Mouse (Mus musculus) liver, postnatal 0 days (tissue): ENCODE data around the gene Sypl. TPM values are rescaled to one million over a fixed set of nuclear protein-coding genes. Genes with fewer than 3 reads are reported as not detected.
A peak's percentile ranks its signal among the peaks of the same experiment; 100 is the strongest.

Experiments
- ATAC-seq: fragments of 200-750 bp; cut with Nextera tagmentation; 2 replicates; pipeline ENCODE4 v1.8.0; 2017; ENCODE audit warnings: mild to moderate bottlenecking, moderate library complexity
- DNase-seq: peaks from one replicate; pipeline ENCODE4 v3.0.0-alpha.2; 2016
- H3K27ac ChIP-seq: fragments of 300-500 bp; sonication (generic); 2 replicates; pipeline ENCODE4 v1.5.1; 2014; ENCODE audit warnings: antibody characterized with exemption, moderate library complexity, mild to moderate bottlenecking, low read depth
- H3K27me3 ChIP-seq: fragments of 300-500 bp; sonication (generic); 2 replicates; pipeline ENCODE4 v1.6.1; 2014; ENCODE audit warnings: low read length, control low read depth, mixed read lengths; ENCODE audit not compliant: insufficient read depth
- H3K36me3 ChIP-seq: fragments of 300-500 bp; sonication (generic); replicated peaks from 2 replicates; pipeline ENCODE4 v1.6.1; 2014; ENCODE audit warnings: mild to moderate bottlenecking, control low read depth, low read length, moderate library complexity, mixed read lengths; ENCODE audit not compliant: insufficient read depth
- H3K4me1 ChIP-seq: fragments of 300-500 bp; sonication (generic); 2 replicates; pipeline ENCODE4 v1.6.1; 2014; ENCODE audit warnings: antibody characterized with exemption, mild to moderate bottlenecking, control low read depth; ENCODE audit not compliant: insufficient read depth
- H3K4me2 ChIP-seq: fragments of 300-500 bp; sonication (generic); 2 replicates; pipeline ENCODE4 v1.6.1; 2014; ENCODE audit warnings: low read depth, mild to moderate bottlenecking, low read length, moderate library complexity, mixed read lengths
- H3K4me3 ChIP-seq: fragments of 300-500 bp; sonication (generic); 2 replicates; pipeline ENCODE4 v1.5.1; 2014; ENCODE audit warnings: low read depth, low read length
- H3K9ac ChIP-seq: fragments of 300-500 bp; sonication (generic); replicated peaks from 2 replicates; pipeline ENCODE4 v1.6.1; 2014; ENCODE audit warnings: mild to moderate bottlenecking, moderate library complexity
- H3K9me3 ChIP-seq: fragments of 300-500 bp; sonication (generic); 2 replicates; pipeline ENCODE4 v1.6.1; 2016; ENCODE audit warnings: mild to moderate bottlenecking, control low read depth, low read length, mixed read lengths
- CTCF ChIP-seq: sonication (generic); IDR thresholded peaks from 2 replicates; pipeline ENCODE4 v1.5.1; 2016; ENCODE audit warnings: antibody characterized with exemption, low read depth
- EP300 ChIP-seq: IDR thresholded peaks from 2 replicates; pipeline ENCODE4 v1.6.1; 2016; ENCODE audit warnings: antibody characterized with exemption, low read depth, mild to moderate bottlenecking
- WGBS: fragments of 180-500 bp; shearing (Covaris S2); extraction: QIAGEN DNeasy Blood & Tissue Kit; methylation state at CpG from one replicate; pipeline ENCODE4 v1.1.7; 2014; ENCODE audit not compliant: insufficient replicate concordance; 5-methylcytosine and 5-hydroxymethylcytosine counted together
- polyA plus RNA-seq: library from polyadenylated mRNA; unstranded; fragments of >200 nt; fragmentation: Nextera tagmentation; extraction: Ambion mirVana; gene quantifications from 2 replicates; pipeline ENCODE4 v1.2.1, GENCODE M21; 2015

The Sypl gene
- polyA plus RNA-seq, 1 experiment from 2014 or later = 53.8 TPM

DNA sequence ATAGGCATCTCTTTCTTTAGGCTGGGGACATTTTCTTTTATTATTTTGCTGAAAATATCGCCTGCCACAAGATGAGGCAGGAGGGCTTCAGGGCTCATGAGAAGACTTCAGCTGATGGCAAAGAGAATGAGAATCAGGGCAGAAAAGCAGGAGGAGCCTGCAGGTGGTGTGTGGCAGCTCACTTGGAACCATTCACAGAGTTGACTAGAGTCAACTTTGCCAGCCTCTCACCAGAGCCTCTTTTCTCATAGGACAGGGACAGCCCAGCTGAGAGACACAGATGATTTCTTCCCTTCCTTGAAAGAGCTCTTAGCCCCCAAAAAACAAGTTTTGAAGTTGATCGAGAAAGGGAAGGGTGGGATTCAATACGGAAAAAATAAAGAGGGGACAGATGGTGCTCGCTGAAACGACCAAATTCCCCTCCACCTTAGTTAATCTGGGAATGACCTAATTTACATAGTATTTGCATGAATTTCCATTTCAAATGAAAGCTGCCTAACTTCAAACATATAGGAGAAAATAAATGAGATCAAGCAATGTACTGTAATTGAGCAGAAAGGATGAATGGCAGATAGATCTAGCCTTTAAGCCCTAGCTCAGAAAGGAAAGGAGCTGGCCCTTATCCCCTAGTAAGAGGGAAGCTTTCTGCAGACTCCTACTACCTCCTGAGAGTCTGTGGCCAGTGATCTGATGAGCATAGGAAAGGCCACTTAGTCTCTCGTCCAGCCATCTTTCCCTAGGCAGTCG lies 60.5 kb downstream of the Sypl start:
- H3K4me1 ChIP-seq = no peaks in the 10 kb centered on the region
- TF ChIP-seq EP300 (no peak), CTCF (no peak)

DNA sequence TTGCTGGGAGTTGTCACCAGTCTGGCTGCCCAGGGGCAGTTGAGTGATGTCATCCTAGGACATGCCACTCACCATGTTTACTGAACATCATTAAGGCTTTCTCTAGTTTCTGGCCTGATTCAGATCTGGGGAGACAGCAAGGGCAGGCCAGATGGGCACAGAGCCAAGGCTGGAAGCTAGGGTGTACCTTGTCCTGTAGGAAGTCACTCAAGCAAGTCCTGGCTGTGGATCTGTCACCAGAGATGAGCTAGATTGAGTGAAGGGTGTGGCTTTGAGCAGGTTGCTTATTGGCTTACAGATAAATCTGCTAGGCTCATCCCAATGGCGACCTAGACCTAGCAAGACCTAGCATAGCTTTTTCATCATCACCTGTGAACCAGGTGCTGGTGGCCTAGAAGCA lies 61.4 kb downstream of the Sypl start:
- H3K4me1 ChIP-seq = no peaks in the 10 kb centered on the region
- DNase-seq (no peak), ATAC-seq (no peak)
- no peak for TF ChIP-seq EP300
- no peak for TF ChIP-seq CTCF
- H3K4me2 ChIP-seq = no peak overlapping the region
- no peaks in the 10 kb centered on the region for H3K9me3 ChIP-seq
- no peak overlapping the region for H3K27ac ChIP-seq
- H3K36me3 ChIP-seq = no peaks in the 10 kb centered on the region
- no peak overlapping the region for H3K9ac ChIP-seq
- no peak overlapping the region for H3K4me3 ChIP-seq
- H3K27me3 ChIP-seq = no peaks in the 10 kb centered on the region
- 67% methylated on average over 1 of the region's 1 CpGs for WGBS

More for the DNA sequence above, 60.5 kb downstream of the Sypl start:
- H3K27me3 ChIP-seq = no peaks in the 10 kb centered on the region
- no peaks in the 10 kb centered on the region for H3K36me3 ChIP-seq
- no peak overlapping the region for H3K4me3 ChIP-seq
- H3K9ac ChIP-seq = no peak overlapping the region
- no peak overlapping the region for H3K27ac ChIP-seq
- DNase-seq = no peak
- ATAC-seq = no peak
- H3K9me3 ChIP-seq = no peaks in the 10 kb centered on the region
- WGBS = 57% methylated on average over 7 of the region's 7 CpGs
- no peak overlapping the region for H3K4me2 ChIP-seq

DNA sequence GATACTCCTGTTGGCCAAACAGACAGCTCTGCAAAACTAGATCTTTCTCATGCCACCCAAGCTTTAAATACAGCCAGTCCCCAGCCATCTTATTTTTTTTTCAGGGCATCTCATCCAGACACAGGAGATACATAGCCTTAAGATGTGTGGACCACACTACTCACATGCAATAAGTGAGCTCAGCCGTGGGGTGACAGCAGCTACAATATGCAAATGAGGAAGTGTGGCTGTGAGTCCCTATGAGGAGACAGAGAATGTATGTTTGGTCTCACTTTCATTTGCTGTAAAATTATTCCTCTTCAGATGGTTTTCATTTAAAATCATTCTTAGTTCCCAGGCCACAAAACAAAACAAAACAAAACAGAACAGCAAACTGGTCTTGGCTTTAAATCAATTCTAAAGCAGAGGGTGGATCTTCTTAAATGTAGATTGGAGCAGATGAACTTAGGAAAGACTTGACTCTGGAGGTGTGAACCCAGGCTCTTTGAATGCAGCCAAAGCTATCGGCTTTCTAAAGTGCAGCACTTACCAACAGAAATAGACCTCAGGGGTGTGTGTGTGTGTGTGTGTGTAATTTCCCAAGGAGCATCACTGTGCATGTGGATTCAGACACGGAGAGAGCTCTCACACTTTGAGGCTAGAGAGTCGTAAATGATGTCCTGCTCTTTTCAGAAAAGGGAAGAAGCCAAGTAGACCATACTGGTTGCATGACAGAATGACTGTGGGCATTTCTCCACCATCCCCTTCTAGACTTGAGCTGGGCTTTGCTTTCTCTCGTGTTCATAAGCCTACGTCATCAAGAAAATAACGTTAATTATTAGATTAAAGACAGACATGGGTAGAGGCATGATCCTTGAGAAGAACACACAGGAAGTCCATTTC lies 63.4 kb downstream of the Sypl start:
- Histone ChIP-seq H3K27ac (no peak overlapping the region), H3K27me3 (no peaks in the 10 kb centered on the region), H3K9ac (no peak overlapping the region), H3K4me3 (no peak overlapping the region), H3K4me1 (no peaks in the 10 kb centered on the region), H3K36me3 (no peaks in the 10 kb centered on the region), H3K4me2 (peak overlapping the region; percentile 39; the same call in 1 of the 2 replicates), H3K9me3 (no peaks in the 10 kb centered on the region)
- WGBS = 53% methylated on average over 7 of the region's 7 CpGs
- DNase-seq = no peak
- no peak for TF ChIP-seq CTCF
- no peak for ATAC-seq

DNA sequence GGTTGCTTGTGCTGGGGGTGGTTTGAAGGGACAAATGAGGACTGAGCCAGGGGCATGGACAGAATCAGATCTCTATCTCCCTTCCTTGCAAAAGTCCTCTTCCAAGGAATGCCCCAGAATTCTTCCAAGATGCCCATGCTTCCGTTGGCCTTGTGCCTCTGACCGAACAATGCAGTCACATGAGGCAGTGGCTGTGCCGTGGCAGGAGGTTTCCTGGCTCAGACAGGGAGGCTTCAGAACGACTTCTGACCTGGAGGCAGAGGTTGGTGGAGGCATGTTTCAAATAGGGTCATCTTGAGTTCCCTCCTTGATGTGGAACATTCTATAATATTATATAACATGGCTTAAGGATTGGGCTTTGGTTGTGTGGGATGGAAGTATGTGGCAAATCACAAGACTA lies 64.9 kb downstream of the Sypl start:
- WGBS = 67% methylated on average over 4 of the region's 4 CpGs
- ATAC-seq (no peak), DNase-seq (no peak)
- Histone ChIP-seq H3K27ac (no peak overlapping the region), H3K4me1 (no peaks in the 10 kb centered on the region), H3K36me3 (no peaks in the 10 kb centered on the region), H3K9me3 (no peaks in the 10 kb centered on the region), H3K4me3 (no peak overlapping the region), H3K9ac (no peak overlapping the region), H3K4me2 (no peak overlapping the region), H3K27me3 (no peaks in the 10 kb centered on the region)
- TF ChIP-seq EP300 (no peak), CTCF (no peak)

DNA sequence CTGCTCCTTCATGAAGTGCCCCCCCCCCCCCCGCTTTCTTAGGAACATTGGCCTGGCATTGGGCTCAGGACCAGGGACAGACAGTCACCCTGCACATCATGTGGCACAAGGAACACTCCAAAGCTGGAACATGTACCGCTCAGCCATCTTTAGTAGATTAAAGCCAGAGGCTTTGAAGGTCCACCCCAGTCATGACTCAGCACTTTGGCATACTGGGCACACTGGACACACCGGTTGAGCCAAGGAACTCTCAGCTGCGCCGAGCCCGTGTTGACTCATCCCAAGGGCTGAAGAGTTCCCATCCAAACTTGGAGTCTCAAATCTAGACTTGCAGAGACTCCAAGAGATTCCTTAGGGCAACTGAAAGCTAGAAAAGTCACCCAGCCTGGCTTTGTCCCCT lies 66.3 kb downstream of the Sypl start:
- H3K36me3 ChIP-seq = no peaks in the 10 kb centered on the region
- TF ChIP-seq EP300 (no peak), CTCF (no peak)
- no peaks in the 10 kb centered on the region for H3K27me3 ChIP-seq
- no peak overlapping the region for H3K27ac ChIP-seq
- H3K4me3 ChIP-seq = no peak overlapping the region
- H3K9ac ChIP-seq = no peak overlapping the region
- DNase-seq (no peak), ATAC-seq (no peak)
- H3K4me2 ChIP-seq = no peak overlapping the region
- no peaks in the 10 kb centered on the region for H3K9me3 ChIP-seq
- H3K4me1 ChIP-seq = no peaks in the 10 kb centered on the region
- WGBS = 77% methylated on average over 6 of the region's 6 CpGs

DNA sequence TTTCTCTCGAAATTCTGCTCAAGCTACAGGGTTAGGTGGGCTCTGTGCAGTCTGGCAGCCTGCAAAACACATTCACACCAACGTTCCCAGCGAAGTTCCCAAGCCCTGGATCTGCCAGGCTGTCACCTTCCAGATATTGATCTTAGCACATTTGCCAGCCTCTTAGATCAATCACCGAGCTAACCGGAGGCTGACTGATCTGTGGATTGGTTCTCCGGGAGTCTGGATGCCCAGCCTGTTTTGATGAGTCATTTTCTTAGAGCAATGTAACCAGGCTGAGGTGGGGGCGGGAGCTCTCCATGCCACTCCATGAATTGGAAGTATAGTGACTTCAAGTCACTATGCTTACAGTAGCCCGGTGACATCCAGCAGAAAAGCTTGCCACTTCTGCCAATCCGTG lies 67.4 kb downstream of the Sypl start:
- Histone ChIP-seq H3K9me3 (no peaks in the 10 kb centered on the region), H3K36me3 (no peaks in the 10 kb centered on the region), H3K4me3 (no peak overlapping the region), H3K9ac (no peak overlapping the region), H3K27me3 (no peaks in the 10 kb centered on the region), H3K27ac (no peak overlapping the region), H3K4me2 (no peak overlapping the region), H3K4me1 (no peaks in the 10 kb centered on the region)
- TF ChIP-seq EP300 (no peak), CTCF (no peak)
- ATAC-seq (no peak), DNase-seq (no peak)
- 70% methylated on average over 9 of the region's 9 CpGs for WGBS
